Mouse (Mus musculus) limb, embryonic 15.5 days (tissue): ENCODE data around the gene Aida. TPM values are rescaled to one million over a fixed set of nuclear protein-coding genes. Genes with fewer than 3 reads are reported as not detected.

Experiments used
- ATAC-seq: fragments of 200-750 bp; cut with Nextera tagmentation; 2 replicates; pipeline ENCODE4 v1.8.0; 2017; ENCODE audit warnings: low read depth, moderate TSS enrichment; ENCODE audit not compliant: insufficient number of reproducible peaks, low FRiP score, low TSS enrichment
- H3K27ac ChIP-seq: fragments of 300-500 bp; sonication (generic); 2 replicates; pipeline ENCODE4 v1.5.1; 2015; ENCODE audit warnings: moderate library complexity, mild to moderate bottlenecking, inconsistent platforms
- H3K27me3 ChIP-seq: fragments of 300-500 bp; sonication (generic); 2 replicates; pipeline ENCODE4 v1.6.1; 2015; ENCODE audit warnings: inconsistent platforms
- H3K36me3 ChIP-seq: fragments of 300-500 bp; sonication (generic); 2 replicates; pipeline ENCODE4 v1.6.1; 2015; ENCODE audit warnings: inconsistent platforms
- H3K4me1 ChIP-seq: fragments of 300-500 bp; sonication (generic); 2 replicates; pipeline ENCODE4 v1.6.1; 2015; ENCODE audit warnings: inconsistent platforms
- H3K4me2 ChIP-seq: fragments of 300-500 bp; sonication (generic); 2 replicates; pipeline ENCODE4 v1.6.1; 2015; ENCODE audit warnings: mild to moderate bottlenecking, inconsistent platforms
- H3K4me3 ChIP-seq: fragments of 300-500 bp; sonication (generic); 2 replicates; pipeline ENCODE4 v1.5.1; 2015; ENCODE audit warnings: mild to moderate bottlenecking, inconsistent platforms
- H3K9ac ChIP-seq: fragments of 300-500 bp; sonication (generic); 2 replicates; pipeline ENCODE4 v1.6.1; 2015; ENCODE audit warnings: inconsistent platforms
- H3K9me3 ChIP-seq: fragments of 300-500 bp; sonication (generic); 2 replicates; pipeline ENCODE4 v1.6.1; 2016; ENCODE audit warnings: inconsistent platforms
- WGBS: fragments of 180-500 bp; shearing (Covaris S2); methylation state at CpG from one replicate; pipeline ENCODE4 v1.1.7; 2015; 5-methylcytosine and 5-hydroxymethylcytosine counted together
- polyA plus RNA-seq: library from polyadenylated mRNA; unstranded; fragments of >200 nt; fragmentation: Nextera tagmentation; extraction: Ambion mirVana; gene quantifications from 2 replicates; pipeline ENCODE4 v1.2.1, GENCODE M21; 2015

Aida gene
- 54.7 and 59.0 TPM in 2 replicates for polyA plus RNA-seq

GRCm38 (mm10) chr1:183296465-183296864 is at the start of gene Aida:
TSS of gene Aida (plus strand) at chr1:183296590.
- no peak for ATAC-seq
- Histone ChIP-seq H3K4me1 (no peaks in the 10 kb centered on the region), H3K4me2 (peak within 1 kb of the TSS; percentile 51), H3K9me3 (no peaks in the 10 kb centered on the region), H3K36me3 (peaks cover 21% of the 10 kb centered on the region), H3K4me3 (peak within 1 kb of the TSS; percentile 49), H3K27me3 (no peaks in the 10 kb centered on the region), H3K27ac (peak within 1 kb of the TSS; percentile 77), H3K9ac (peak within 1 kb of the TSS; percentile 33)
- under 1% methylated on average over 26 of the region's 26 CpGs for WGBS

- H3K4me2 ChIP-seq: no peak overlapping the region
- H3K4me3 ChIP-seq: no peak overlapping the region
- no peaks in the 10 kb centered on the region for H3K27me3 ChIP-seq
- no peaks in the 10 kb centered on the region for H3K36me3 ChIP-seq
- no peak overlapping the region for H3K9ac ChIP-seq
- no peak for ATAC-seq
- no peaks in the 10 kb centered on the region for H3K9me3 ChIP-seq
- WGBS: 27% methylated on average over 1 of the region's 1 CpGs
- peaks cover 9% of the 10 kb centered on the region; the same call in 1 of the 2 replicates for H3K4me1 ChIP-seq
- no peak overlapping the region for H3K27ac ChIP-seq
Observed at GRCm38 (mm10) chr1:183248144-183248543, 48.2 kb upstream of the Aida start.

GRCm38 (mm10) chr1:183250612-183251011 is 45.8 kb upstream of the Aida start:
- Histone ChIP-seq H3K9ac (no peak overlapping the region), H3K4me1 (peaks cover 9% of the 10 kb centered on the region; the same call in 1 of the 2 replicates), H3K4me2 (no peak overlapping the region), H3K27me3 (no peaks in the 10 kb centered on the region), H3K36me3 (no peaks in the 10 kb centered on the region), H3K27ac (no peak overlapping the region), H3K4me3 (no peak overlapping the region), H3K9me3 (no peaks in the 10 kb centered on the region)
- no peak for ATAC-seq
- 52% methylated on average over 4 of the region's 4 CpGs for WGBS

GRCm38 (mm10) chr1:183251818-183252217 is 44.6 kb upstream of the Aida start:
- no peak for ATAC-seq
- no peak overlapping the region for H3K9ac ChIP-seq
- H3K27ac ChIP-seq: no peak overlapping the region
- no peaks in the 10 kb centered on the region for H3K9me3 ChIP-seq
- no peaks in the 10 kb centered on the region for H3K36me3 ChIP-seq
- peaks cover 9% of the 10 kb centered on the region; the same call in 1 of the 2 replicates for H3K4me1 ChIP-seq
- H3K27me3 ChIP-seq: no peaks in the 10 kb centered on the region
- 86% methylated on average over 2 of the region's 2 CpGs for WGBS
- no peak overlapping the region for H3K4me3 ChIP-seq
- no peak overlapping the region for H3K4me2 ChIP-seq

- H3K9me3 ChIP-seq: no peaks in the 10 kb centered on the region
- no peak overlapping the region for H3K4me3 ChIP-seq
- WGBS: 53% methylated on average over 10 of the region's 10 CpGs
- no peaks in the 10 kb centered on the region for H3K27me3 ChIP-seq
- H3K4me2 ChIP-seq: no peak overlapping the region
- no peaks in the 10 kb centered on the region for H3K36me3 ChIP-seq
- no peak overlapping the region for H3K9ac ChIP-seq
- peaks cover 9% of the 10 kb centered on the region; the same call in 1 of the 2 replicates for H3K4me1 ChIP-seq
- no peak for ATAC-seq
- no peak overlapping the region for H3K27ac ChIP-seq
Observed at GRCm38 (mm10) chr1:183252574-183252973, 43.8 kb upstream of the Aida start.

GRCm38 (mm10) chr1:183264145-183265008 is 32.0 kb upstream of the Aida start:
- 77% methylated on average over 13 of the region's 13 CpGs for WGBS
- H3K9ac ChIP-seq: no peak overlapping the region
- no peak overlapping the region for H3K4me3 ChIP-seq
- no peaks in the 10 kb centered on the region for H3K36me3 ChIP-seq
- no peak overlapping the region for H3K27ac ChIP-seq
- no peak for ATAC-seq
- H3K9me3 ChIP-seq: no peaks in the 10 kb centered on the region
- H3K4me1 ChIP-seq: peaks cover 6% of the 10 kb centered on the region; the same call in 1 of the 2 replicates
- H3K27me3 ChIP-seq: no peaks in the 10 kb centered on the region
- no peak overlapping the region for H3K4me2 ChIP-seq

GRCm38 (mm10) chr1:183265921-183266467 is 30.4 kb upstream of the Aida start:
- Histone ChIP-seq H3K27ac (no peak overlapping the region), H3K36me3 (no peaks in the 10 kb centered on the region), H3K4me1 (peaks cover 6% of the 10 kb centered on the region; the same call in 1 of the 2 replicates), H3K9me3 (no peaks in the 10 kb centered on the region), H3K27me3 (no peaks in the 10 kb centered on the region), H3K4me3 (no peak overlapping the region), H3K4me2 (no peak overlapping the region), H3K9ac (no peak overlapping the region)
- WGBS: 50% methylated on average over 14 of the region's 14 CpGs
- ATAC-seq: no peak

GRCm38 (mm10) chr1:183267666-183268065 is 28.7 kb upstream of the Aida start:
- 70% methylated on average over 6 of the region's 6 CpGs for WGBS
- Histone ChIP-seq H3K36me3 (no peaks in the 10 kb centered on the region), H3K27ac (no peak overlapping the region)

GRCm38 (mm10) chr1:183272867-183273818 is 23.2 kb upstream of the Aida start:
- Histone ChIP-seq H3K9me3 (no peaks in the 10 kb centered on the region), H3K4me2 (no peak overlapping the region), H3K4me3 (no peak overlapping the region), H3K27me3 (no peaks in the 10 kb centered on the region), H3K4me1 (no peaks in the 10 kb centered on the region), H3K9ac (no peak overlapping the region), H3K27ac (no peak overlapping the region), H3K36me3 (peaks cover 9% of the 10 kb centered on the region; the same call in 1 of the 2 replicates)
- whole genome bisulfite sequencing: 56% methylated on average over 10 of the region's 10 CpGs
- ATAC-seq: no peak

More at GRCm38 (mm10) chr1:183267666-183268065, 28.7 kb upstream of the Aida start:
- Histone ChIP-seq H3K9ac (no peak overlapping the region), H3K27me3 (no peaks in the 10 kb centered on the region), H3K4me1 (peaks cover 6% of the 10 kb centered on the region; the same call in 1 of the 2 replicates), H3K9me3 (no peaks in the 10 kb centered on the region), H3K4me3 (no peak overlapping the region), H3K4me2 (no peak overlapping the region)
- ATAC-seq: no peak

GRCm38 (mm10) chr1:183274385-183274784 is 22.0 kb upstream of the Aida start:
- 64% methylated on average over 3 of the region's 3 CpGs for WGBS
- Histone ChIP-seq H3K9ac (no peak overlapping the region), H3K4me2 (no peak overlapping the region), H3K36me3 (peaks cover 18% of the 10 kb centered on the region), H3K4me3 (no peak overlapping the region), H3K9me3 (no peaks in the 10 kb centered on the region), H3K4me1 (no peaks in the 10 kb centered on the region), H3K27me3 (no peaks in the 10 kb centered on the region), H3K27ac (no peak overlapping the region)
- no peak for ATAC-seq

- Histone ChIP-seq H3K9me3 (no peaks in the 10 kb centered on the region), H3K9ac (no peak overlapping the region), H3K4me1 (no peaks in the 10 kb centered on the region), H3K4me3 (no peak overlapping the region), H3K4me2 (no peak overlapping the region), H3K27me3 (no peaks in the 10 kb centered on the region), H3K27ac (no peak overlapping the region), H3K36me3 (peaks cover 30% of the 10 kb centered on the region)
- ATAC-seq: no peak
- WGBS: 82% methylated on average over 5 of the region's 5 CpGs
Observed at GRCm38 (mm10) chr1:183275763-183276162, 20.6 kb upstream of the Aida start.
